Mouse (Mus musculus) frontal cortex, postnatal 25 days (tissue): ENCODE results near the gene Foxs1.

Experiments used
- DNase-seq, 2 experiments: peaks; one replicate each; pipeline ENCODE4 v3.0.0; 2022; ENCODE audit warnings: low spot score in 2 of 2

Foxs1 gene

GRCm38 (mm10) chr2:152933048-152933447, at the start of gene Foxs1:
TSS of gene Foxs1 (minus strand) at chr2:152933208.
- no peak for DNase-seq

DNA sequence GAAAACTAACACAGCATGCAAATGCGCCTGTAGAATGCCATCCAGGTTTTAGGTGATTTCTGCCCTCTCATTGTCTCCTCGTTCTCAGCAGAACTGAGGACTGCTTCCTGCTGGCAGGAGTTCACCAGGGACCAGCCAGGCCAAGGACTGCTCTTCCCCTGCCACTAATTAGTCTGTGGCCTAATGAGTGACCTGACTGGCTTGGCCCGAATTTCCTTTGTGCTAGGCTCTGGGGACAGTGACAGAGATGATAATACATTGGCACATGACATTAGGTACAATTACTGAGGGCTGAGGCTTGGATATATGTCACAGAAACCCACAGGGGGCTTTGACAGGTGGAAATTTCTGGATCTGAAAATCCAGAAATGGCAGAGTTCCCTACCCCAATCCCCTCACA, 44.0 kb upstream of the Foxs1 start:
- no peak for DNase-seq

GRCm38 (mm10) chr2:152965555-152965954, 32.5 kb upstream of the Foxs1 start:
- no peak for DNase-seq

GRCm38 (mm10) chr2:152962091-152962793, 29.2 kb upstream of the Foxs1 start, which contains the start of gene Ttll9:
TSS of gene Ttll9 (plus strand) at chr2:152962485.
- DNase-seq: peak; percentile 60 to 62

DNA sequence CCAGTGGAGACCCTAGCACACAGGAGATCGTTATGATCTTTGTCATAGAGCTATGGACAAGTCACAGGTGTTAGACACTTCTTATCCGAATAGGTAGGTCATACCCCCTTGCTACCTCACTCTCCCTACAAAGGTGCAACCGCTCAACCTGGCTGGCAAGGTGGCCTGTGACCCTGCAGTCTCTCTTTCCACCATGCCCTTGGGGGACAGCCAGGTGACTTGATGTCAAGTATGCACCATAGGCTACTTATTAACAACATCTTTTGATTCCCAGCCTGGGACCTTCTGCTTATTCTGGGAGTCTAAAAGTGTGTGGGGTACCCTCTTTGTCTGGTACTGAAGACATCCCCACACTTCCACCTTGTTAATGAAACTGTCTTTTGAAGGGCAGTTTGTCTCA, 25.1 kb upstream of the Foxs1 start:
- DNase-seq: no peak

- DNase-seq: no peak
These were observed 19.1 kb upstream of the Foxs1 start for GRCm38 (mm10) chr2:152951850-152952720.

GRCm38 (mm10) chr2:152951065-152951849, 18.2 kb upstream of the Foxs1 start, which contains the start of gene Dusp15:
TSS of gene Dusp15 (minus strand) at chr2:152951698.
- peak; percentile 43 to 46 for DNase-seq

DNA sequence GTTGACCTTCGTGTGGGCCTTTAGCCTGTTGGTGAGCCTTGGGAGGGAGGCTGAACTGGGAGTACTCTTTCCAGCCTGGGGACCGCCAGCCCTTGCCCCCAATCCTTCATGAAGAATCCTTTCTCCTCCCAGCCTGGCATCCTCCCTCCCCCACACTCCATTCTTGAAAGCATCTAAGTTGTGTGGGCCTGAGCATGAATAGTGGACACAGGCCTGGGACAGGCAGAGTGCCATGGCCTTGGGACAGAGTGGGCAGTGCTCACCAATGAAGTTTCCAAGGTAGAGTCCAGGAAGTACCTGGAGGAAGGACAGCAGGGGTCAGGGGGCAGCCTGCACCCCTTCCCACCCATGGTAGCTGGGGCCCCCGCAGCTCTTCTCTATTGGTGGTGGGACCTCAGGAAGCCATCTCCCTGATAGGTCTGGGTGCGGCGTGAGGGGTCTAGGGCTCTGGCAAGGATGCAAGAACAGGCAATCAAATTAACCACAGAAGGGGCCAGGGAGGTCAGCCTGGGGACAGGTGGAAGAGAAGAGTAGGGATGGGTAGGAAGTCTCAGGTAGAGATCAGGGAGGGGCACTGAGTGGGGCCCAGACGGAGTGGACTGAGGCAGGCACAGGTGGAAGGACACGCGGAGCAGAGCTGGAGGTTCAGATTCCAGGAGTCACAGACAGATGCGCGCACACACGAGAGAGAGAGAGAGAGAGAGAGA, 17.5 kb upstream of the Foxs1 start:
- no peak for DNase-seq

DNA sequence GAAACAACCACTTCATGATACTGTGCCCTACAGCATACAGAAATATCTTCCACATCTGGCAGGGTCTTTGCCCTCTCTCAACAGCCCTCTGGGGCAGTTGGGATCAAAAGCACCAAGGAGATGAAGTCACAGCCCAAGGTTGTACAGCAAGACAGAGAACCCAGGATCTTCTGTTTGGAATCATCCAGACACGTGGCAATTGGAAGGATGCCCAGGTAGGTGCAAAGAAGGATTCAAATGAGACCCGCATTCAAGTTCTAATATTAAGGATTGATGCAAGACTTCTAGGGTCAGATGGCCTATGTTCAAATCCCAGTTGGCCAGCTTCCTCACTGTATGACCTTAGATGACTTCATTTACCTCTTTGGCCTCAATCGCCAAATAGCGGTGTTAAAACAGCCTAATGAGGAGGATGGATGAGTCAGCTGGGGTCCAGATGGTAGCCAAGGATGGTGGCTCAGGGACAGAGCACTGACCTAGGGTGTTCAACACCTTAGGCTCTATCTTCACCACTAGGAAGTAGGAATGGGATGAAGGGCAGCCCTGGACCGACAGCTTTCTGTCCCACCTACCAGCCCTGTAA, 15.5 kb upstream of the Foxs1 start:
- DNase-seq: no peak

GRCm38 (mm10) chr2:152947098-152947497, 14.1 kb upstream of the Foxs1 start:
- DNase-seq: no peak

DNA sequence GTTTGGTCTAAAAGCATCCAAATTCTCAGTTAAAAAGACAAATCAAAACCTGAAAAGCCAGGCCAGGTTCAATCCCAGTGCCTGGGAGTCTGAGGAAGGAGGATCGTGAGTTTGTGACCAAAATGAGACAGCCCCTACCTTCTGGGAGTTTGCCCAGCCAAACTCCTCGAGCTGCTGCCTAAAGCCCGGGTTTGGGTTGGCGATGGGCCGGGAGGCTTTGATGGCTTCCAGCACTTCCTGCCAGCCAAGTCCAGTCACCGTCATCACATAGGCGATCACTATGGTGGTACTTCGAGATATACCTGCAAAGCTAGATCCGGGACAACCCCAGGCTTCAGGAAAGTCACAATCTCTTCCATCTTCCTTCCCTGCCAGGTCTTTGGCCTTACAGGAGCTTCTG, 11.0 kb upstream of the Foxs1 start:
- no peak for DNase-seq

GRCm38 (mm10) chr2:152943568-152943967, 10.6 kb upstream of the Foxs1 start:
- no peak for DNase-seq

GRCm38 (mm10) chr2:152942898-152943515, 10.0 kb upstream of the Foxs1 start:
- no peak for DNase-seq

- DNase-seq: no peak
These were observed 8.8 kb upstream of the Foxs1 start for GRCm38 (mm10) chr2:152941776-152942175.

DNA sequence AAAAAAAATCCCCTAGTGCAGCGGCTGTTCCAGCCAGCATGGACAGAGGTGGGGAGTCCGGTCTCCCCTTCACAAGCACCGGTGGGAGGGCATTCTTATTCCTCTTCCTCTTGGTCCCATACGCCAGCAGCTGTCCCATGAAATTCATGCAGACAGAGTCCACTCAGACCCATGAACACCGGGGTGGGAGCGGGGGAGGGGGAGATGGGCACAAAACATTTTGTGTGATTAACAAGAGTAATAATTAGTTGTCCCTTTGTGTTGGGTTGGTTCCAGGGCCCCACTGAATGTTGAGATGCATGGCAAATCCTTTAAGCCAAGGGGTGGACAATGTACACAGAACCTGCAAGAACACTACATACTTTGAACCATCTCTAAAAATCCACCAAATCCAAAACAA, 8.1 kb upstream of the Foxs1 start:
- DNase-seq: no peak

- DNase-seq: peak; percentile 39 to 47
These were observed 6.8 kb upstream of the Foxs1 start for GRCm38 (mm10) chr2:152939846-152940245.

GRCm38 (mm10) chr2:152933614-152934013, 606 bp upstream of the Foxs1 start:
- no peak for DNase-seq

- DNase-seq: no peak
These were observed 1.4 kb downstream of the Foxs1 start for GRCm38 (mm10) chr2:152931456-152932160.

DNA sequence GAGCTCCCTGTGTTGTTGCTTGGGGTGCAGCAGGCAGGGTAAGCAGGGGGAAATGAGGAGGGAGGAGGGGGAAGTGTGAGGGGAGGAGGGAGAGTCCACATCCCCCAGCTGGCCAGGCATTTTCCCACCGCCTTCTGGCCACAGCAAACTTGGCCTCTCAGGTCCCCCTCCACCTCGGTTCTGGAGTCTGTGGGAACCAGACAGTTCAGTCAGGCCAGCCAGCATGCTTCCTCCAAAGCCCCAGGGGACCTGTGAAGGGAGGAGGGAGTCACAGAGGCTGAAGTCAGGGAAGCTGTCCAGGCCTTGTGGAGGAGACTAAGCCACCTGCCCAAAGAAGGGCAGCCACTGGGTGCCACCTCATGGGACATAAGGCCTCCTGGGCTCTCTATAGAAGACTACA, 2.7 kb downstream of the Foxs1 start:
- DNase-seq: no peak

DNA sequence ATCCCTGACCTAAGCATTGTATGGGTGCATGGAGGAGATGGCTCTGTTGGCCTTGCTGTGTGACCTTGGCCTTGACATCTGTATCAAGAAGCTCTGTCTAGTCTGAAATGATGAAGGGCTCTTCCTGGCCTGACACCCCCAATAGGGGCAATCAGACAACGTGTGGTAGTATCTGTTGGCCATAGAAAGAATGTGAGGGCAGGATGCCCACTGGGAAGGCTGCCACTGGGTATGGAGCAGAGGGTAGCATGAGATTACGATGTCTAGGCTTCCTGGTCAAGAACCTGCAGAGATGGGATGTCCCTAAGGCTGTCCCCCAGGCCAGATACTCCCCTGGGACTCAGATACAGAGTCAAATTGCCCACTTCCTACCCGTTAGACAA, 4.0 kb downstream of the Foxs1 start:
- no peak for DNase-seq
